Mouse (Mus musculus): ENCODE measurements around the gene Ganab.

DNA sequence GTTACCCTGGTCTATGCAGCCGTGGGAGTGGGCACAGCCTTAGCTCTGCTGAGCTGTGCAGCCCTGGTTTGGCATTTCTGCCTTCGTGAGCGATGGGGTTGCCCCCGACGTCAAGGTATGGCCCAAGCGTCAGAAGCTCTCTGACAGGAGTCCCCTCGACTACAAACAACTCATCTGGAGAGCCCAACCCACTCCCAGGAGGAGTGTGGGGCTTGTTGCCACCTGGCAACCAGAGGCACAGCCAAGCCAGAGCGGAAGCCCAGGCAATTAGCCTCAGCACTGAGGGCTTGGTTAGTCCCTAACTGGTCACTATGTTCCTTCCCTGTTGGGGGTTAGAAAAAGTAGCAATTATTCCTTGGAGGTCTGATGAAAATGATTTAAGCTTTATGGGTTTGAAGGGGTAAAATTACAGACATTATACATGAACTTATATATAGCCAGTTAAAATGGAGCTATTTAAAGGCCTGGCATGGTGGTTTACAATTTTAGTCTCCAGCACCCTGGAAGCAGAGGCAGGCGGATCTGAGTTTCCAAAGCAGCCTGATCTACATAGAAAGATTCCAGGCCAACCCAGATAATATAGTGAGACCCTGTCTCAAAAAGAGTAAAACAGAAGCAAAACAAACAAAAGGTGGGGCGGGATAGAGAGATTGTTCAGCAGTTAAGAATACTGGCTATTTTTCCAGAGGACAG lies 45.5 kb upstream of the Ganab start:
- no peak for TF ChIP-seq TAL1 (IDR thresholded peaks at IDR 0.05; ENCODE audit: low read length)
- no peak for TF ChIP-seq GATA1 (IDR thresholded peaks at IDR 0.05; ENCODE audit: low read length)

Data from erythroblast, embryonic 14.5 days (primary cell).